Mouse (Mus musculus) stomach, postnatal 0 days (tissue): Measurements from ENCODE around the gene Erc2.

Source experiments
- CTCF ChIP-seq: IDR thresholded peaks from 2 replicates; pipeline ENCODE4 v1.5.1; 2016; ENCODE audit warnings: antibody characterized with exemption, low read depth, mild to moderate bottlenecking, moderate library complexity
- EP300 ChIP-seq: optimal IDR thresholded peaks from 2 replicates; pipeline ENCODE3; 2016; ENCODE audit warnings: antibody characterized with exemption

DNA sequence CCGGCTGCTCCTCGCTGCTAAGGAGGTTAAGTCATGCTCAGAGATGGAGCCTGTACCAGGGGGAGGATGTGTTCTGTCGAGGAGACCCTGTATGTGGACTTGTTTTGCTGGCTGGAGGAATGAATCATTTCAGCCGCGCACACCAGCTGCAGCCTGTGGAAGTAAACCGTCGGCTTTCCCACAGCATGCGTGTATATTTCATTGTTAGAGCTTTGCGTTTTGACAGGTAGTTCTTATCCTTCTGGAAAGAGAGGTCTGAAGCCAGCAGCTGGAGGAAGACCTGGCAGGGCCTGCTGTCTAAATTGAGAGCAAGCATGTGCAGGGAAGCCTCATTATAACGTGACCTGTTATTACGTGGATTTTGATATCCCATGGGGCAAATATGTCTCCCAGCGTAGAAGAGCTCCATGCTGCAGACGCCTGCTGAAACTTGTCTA, 788.6 kb downstream of the Erc2 start:
- TF ChIP-seq EP300 = no peak
- no peak for TF ChIP-seq CTCF
